In the genomic region with DNA sequence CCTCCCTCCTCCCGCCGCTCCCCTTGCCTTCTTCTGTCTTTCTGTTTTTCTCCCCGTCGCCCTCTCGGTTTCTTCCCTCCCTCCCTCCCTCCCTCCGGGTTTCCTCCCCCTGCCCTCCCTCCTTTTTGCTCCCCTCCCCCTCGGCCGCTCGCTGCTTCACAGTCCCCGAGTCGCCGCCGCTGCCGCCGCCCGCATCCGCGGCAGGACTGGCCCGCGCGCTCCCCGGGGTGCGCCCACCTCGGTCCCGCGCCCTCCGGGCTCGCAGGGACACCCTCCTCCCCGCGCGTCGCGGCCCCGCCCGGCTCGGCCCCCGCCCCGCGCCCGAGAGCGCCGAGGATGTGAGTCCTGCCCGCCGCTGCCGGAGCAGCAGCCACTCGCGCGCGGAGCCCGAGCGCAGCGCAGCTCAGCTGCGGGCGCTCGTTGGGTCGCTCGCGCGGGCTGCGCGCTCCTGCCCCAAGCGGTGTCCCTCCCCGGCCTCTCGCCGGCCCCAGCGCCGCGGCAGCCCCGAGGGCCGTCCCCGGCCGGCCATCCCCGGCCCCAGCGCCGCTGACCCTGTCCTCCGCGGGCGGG, we compare ENCODE assay signal across 1 mouse cellular context.
TF ChIP-seq lines count a peak whose summit lies in the region.

No protein-coding gene starts in this region.

TF ChIP-seq in CH12.LX, 34 proteins besides CTCF, POLR2A, EP300 and RAD21:
- TF ChIP-seq ELF1 (IDR thresholded peaks at IDR 0.05; ENCODE audit: low read depth, low read length) (no peak), MAZ (IDR thresholded peaks at IDR 0.05; ENCODE audit: low read depth, low read length) (no peak), KAT2A (IDR thresholded peaks at IDR 0.05; ENCODE audit: insufficient replicate concordance, low read length) (no peak), ZC3H11A (IDR thresholded peaks at IDR 0.05; ENCODE audit: low read depth, low read length) (no peak), MXI1 (IDR thresholded peaks at IDR 0.05; ENCODE audit: low read depth, low read length) (no peak), JUN (IDR thresholded peaks at IDR 0.05; ENCODE audit: insufficient read depth, low read depth, low read length) (no peak), SMC3 (IDR thresholded peaks at IDR 0.05; ENCODE audit: low read depth, low read length) (no peak), CHD1 (IDR thresholded peaks at IDR 0.05; ENCODE audit: low read depth, low read length) (no peak), NRF1 (IDR thresholded peaks at IDR 0.05; ENCODE audit: low read depth, low read length) (no peak), ETS1 (conservative IDR thresholded peaks at IDR 0.05; ENCODE audit: low read depth, low read length) (no peak), IRF4 (IDR thresholded peaks at IDR 0.05; ENCODE audit: low read depth, low read length) (no peak)
TF ChIP-seq in CH12.LX: peak in this region for 0.
